Mouse (Mus musculus): Measurements from ENCODE around the gene Tada1. TPM values are rescaled to one million over a fixed set of nuclear protein-coding genes. Genes with fewer than 3 reads are reported as not detected.

Gene Tada1
- total and polyA plus RNA-seq, 2 experiments: 11.8 to 12.5 TPM

DNA sequence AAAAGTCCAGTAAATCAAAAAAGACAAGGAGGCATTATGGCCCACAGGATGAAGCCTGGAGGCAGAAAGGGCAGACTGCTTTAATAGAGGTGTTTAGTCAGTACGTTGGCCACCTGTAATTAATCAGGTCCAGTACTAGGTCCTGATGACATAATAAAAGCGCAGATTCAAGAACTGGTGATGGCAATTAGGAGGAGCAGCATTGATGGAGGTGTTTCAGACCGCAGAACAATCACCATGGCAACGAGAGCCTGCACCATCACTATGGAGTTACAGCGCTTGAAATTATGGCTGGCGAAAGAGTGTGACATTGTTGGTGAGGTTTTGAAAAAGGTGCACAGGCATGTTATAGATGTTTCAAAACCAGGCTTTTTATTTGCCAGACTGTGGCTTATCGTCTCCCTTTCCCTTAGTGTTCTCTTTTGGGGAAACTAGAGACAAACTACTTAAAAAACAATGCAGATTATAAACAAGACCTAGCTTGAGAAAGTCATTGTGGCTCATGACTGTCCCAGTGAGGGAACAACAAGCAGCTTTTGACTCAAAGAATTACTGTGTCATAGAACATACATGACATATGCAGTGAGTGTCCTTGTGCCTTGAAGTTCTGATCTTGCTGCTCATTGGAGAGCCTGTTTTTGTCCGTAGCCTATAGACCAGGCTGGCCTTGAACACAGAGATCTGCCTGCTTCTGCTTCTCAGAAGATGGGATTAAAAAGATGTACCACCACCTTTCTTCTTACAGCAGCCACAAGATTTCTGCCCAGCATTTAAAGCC, 34.4 kb upstream of the Tada1 start:
- no peak overlapping the region for H3K27ac ChIP-seq (replicated peaks; ENCODE audit: insufficient read depth, low read depth, low read length)
- H3K36me3 ChIP-seq (ENCODE audit: control insufficient read depth, insufficient read depth, low read length): no peaks in the 10 kb centered on the region
- no peaks in the 10 kb centered on the region for H3K27me3 ChIP-seq (ENCODE audit: control insufficient read depth, insufficient read depth, low read length)
- H3K79me2 ChIP-seq (ENCODE audit: control insufficient read depth, insufficient read depth, low read length): no peaks in the 10 kb centered on the region
- no peak overlapping the region for H3K9ac ChIP-seq (ENCODE audit: low read depth, low read length)
- no peak for DNase-seq (ENCODE audit: extremely low read depth, low read depth, low spot score)
- no peaks in the 10 kb centered on the region for H3K4me1 ChIP-seq (ENCODE audit: control insufficient read depth, insufficient read depth, low read length)
- WGBS: 84% methylated on average over 8 of the region's 8 CpGs
- TF ChIP-seq CTCF (IDR thresholded peaks at IDR 0.05; ENCODE audit: low read depth, low read length) (no peak), POLR2A (IDR thresholded peaks at IDR 0.05; ENCODE audit: extremely low read depth, insufficient read depth, low read length) (no peak)
- H3K4me3 ChIP-seq (ENCODE audit: insufficient read depth, low read depth, low read length): no peak overlapping the region

DNA sequence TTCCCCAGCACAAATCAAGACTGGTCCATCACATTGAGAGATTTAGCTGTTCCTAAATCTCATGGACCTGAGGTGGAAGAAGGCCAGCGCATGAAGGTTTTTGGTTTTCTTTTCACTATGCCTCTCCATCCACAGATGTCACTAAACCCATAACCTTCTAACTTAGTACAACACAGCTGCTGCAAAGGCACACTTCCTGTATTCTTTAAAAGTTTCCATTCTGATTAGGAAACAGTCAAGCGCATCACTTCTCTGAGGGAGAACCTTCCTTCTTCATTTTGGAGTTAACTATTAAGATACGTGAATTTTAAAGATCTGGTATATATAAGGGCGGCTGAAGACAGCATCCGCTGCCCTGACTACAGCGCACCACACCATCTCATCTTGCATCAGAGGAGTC, 33.3 kb upstream of the Tada1 start:
- peak; percentile 7 for DNase-seq (ENCODE audit: extremely low read depth, low read depth, low spot score)

DNA sequence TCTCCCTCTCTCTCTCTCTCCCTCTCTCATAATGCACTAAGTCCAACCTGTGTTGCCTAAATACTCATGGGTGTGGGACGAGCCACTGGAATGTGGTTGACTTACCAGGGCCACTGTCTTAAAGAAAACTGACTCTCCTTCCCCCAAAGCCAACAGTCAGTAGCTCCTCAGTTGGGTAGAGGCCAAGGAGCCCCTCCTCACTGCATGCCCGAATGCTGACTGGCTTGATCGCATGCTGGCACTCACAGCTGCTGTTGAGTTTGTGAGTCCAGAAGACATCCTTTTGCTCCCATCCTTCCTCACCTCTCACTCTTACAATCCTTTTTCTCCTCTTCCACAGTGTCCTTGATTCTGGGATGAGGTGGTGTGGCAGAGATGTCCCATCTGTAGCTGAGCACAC, 32.0 kb upstream of the Tada1 start:
- Histone ChIP-seq H3K27ac (replicated peaks; ENCODE audit: insufficient read depth, low read depth, low read length) (no peak overlapping the region), H3K79me2 (ENCODE audit: control insufficient read depth, insufficient read depth, low read length) (no peaks in the 10 kb centered on the region), H3K36me3 (ENCODE audit: control insufficient read depth, insufficient read depth, low read length) (no peaks in the 10 kb centered on the region), H3K9ac (ENCODE audit: low read depth, low read length) (no peak overlapping the region), H3K4me1 (ENCODE audit: control insufficient read depth, insufficient read depth, low read length) (no peaks in the 10 kb centered on the region), H3K27me3 (ENCODE audit: control insufficient read depth, insufficient read depth, low read length) (no peaks in the 10 kb centered on the region), H3K4me3 (ENCODE audit: insufficient read depth, low read depth, low read length) (no peak overlapping the region)
- DNase-seq (ENCODE audit: extremely low read depth, low read depth, low spot score): no peak
- TF ChIP-seq CTCF (IDR thresholded peaks at IDR 0.05; ENCODE audit: low read depth, low read length): no peak
- TF ChIP-seq POLR2A (IDR thresholded peaks at IDR 0.05; ENCODE audit: extremely low read depth, insufficient read depth, low read length): no peak
- WGBS: 82% methylated on average over 3 of the region's 3 CpGs

More for the DNA sequence above, 33.3 kb upstream of the Tada1 start:
- 85% methylated on average over 6 of the region's 6 CpGs for WGBS
- Histone ChIP-seq H3K9ac (ENCODE audit: low read depth, low read length) (no peak overlapping the region), H3K27me3 (ENCODE audit: control insufficient read depth, insufficient read depth, low read length) (no peaks in the 10 kb centered on the region), H3K36me3 (ENCODE audit: control insufficient read depth, insufficient read depth, low read length) (no peaks in the 10 kb centered on the region), H3K4me3 (ENCODE audit: insufficient read depth, low read depth, low read length) (no peak overlapping the region), H3K79me2 (ENCODE audit: control insufficient read depth, insufficient read depth, low read length) (no peaks in the 10 kb centered on the region), H3K27ac (replicated peaks; ENCODE audit: insufficient read depth, low read depth, low read length) (no peak overlapping the region), H3K4me1 (ENCODE audit: control insufficient read depth, insufficient read depth, low read length) (no peaks in the 10 kb centered on the region)
- TF ChIP-seq POLR2A (IDR thresholded peaks at IDR 0.05; ENCODE audit: extremely low read depth, insufficient read depth, low read length) (no peak), CTCF (IDR thresholded peaks at IDR 0.05; ENCODE audit: low read depth, low read length) (no peak)

DNA sequence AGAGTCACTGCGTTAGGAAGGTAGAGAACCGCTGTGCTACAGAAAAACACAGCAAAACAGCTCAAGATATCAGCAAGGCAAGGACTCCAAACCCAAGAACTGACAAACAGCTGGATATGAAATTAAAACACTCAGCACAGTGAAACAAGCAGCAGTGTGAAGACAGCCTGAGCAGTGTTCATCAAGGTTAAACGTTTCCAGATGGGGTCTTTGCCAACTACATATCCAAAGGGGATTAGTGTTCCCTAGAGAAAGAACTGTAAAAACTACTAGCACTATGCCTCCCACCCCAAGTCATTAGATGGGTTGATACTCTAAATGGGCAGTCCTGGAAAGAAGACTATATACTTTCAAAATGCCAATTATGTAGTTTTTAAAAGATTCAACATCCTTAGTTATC, 29.6 kb upstream of the Tada1 start:
- 86% methylated on average over 3 of the region's 3 CpGs for WGBS
- H3K9ac ChIP-seq (ENCODE audit: low read depth, low read length): no peak overlapping the region
- no peak for DNase-seq (ENCODE audit: extremely low read depth, low read depth, low spot score)
- H3K4me1 ChIP-seq (ENCODE audit: control insufficient read depth, insufficient read depth, low read length): no peaks in the 10 kb centered on the region
- TF ChIP-seq POLR2A (IDR thresholded peaks at IDR 0.05; ENCODE audit: extremely low read depth, insufficient read depth, low read length) (no peak), CTCF (IDR thresholded peaks at IDR 0.05; ENCODE audit: low read depth, low read length) (no peak)
- no peak overlapping the region for H3K27ac ChIP-seq (replicated peaks; ENCODE audit: insufficient read depth, low read depth, low read length)
- H3K4me3 ChIP-seq (ENCODE audit: insufficient read depth, low read depth, low read length): no peak overlapping the region
- no peaks in the 10 kb centered on the region for H3K36me3 ChIP-seq (ENCODE audit: control insufficient read depth, insufficient read depth, low read length)
- no peaks in the 10 kb centered on the region for H3K27me3 ChIP-seq (ENCODE audit: control insufficient read depth, insufficient read depth, low read length)
- H3K79me2 ChIP-seq (ENCODE audit: control insufficient read depth, insufficient read depth, low read length): no peaks in the 10 kb centered on the region

DNA sequence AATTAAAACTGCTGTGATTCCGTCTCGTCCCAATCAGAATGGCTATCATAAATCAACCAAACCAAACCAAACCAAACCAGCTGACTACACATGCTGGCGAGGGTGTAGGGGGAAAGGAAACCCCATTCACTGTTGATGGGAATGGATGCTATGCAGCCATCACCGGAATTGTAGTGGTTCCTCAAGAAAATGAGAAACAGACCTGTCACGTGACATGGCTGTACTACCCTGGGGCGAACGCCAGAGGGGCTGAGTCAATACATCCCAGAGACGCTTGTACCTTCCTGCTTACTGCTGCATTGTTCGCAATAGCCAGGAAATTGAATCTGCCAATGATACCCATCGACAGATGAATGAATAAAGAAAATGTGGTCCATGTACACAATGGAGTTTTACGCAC, 29.1 kb upstream of the Tada1 start:
- Histone ChIP-seq H3K4me1 (ENCODE audit: control insufficient read depth, insufficient read depth, low read length) (no peaks in the 10 kb centered on the region), H3K27ac (replicated peaks; ENCODE audit: insufficient read depth, low read depth, low read length) (no peak overlapping the region), H3K9ac (ENCODE audit: low read depth, low read length) (no peak overlapping the region), H3K36me3 (ENCODE audit: control insufficient read depth, insufficient read depth, low read length) (no peaks in the 10 kb centered on the region), H3K4me3 (ENCODE audit: insufficient read depth, low read depth, low read length) (no peak overlapping the region), H3K27me3 (ENCODE audit: control insufficient read depth, insufficient read depth, low read length) (no peaks in the 10 kb centered on the region), H3K79me2 (ENCODE audit: control insufficient read depth, insufficient read depth, low read length) (no peaks in the 10 kb centered on the region)
- no peak for DNase-seq (ENCODE audit: extremely low read depth, low read depth, low spot score)
- no peak for TF ChIP-seq POLR2A (IDR thresholded peaks at IDR 0.05; ENCODE audit: extremely low read depth, insufficient read depth, low read length)
- TF ChIP-seq CTCF (IDR thresholded peaks at IDR 0.05; ENCODE audit: low read depth, low read length): no peak
- 83% methylated on average over 11 of the region's 11 CpGs for WGBS

DNA sequence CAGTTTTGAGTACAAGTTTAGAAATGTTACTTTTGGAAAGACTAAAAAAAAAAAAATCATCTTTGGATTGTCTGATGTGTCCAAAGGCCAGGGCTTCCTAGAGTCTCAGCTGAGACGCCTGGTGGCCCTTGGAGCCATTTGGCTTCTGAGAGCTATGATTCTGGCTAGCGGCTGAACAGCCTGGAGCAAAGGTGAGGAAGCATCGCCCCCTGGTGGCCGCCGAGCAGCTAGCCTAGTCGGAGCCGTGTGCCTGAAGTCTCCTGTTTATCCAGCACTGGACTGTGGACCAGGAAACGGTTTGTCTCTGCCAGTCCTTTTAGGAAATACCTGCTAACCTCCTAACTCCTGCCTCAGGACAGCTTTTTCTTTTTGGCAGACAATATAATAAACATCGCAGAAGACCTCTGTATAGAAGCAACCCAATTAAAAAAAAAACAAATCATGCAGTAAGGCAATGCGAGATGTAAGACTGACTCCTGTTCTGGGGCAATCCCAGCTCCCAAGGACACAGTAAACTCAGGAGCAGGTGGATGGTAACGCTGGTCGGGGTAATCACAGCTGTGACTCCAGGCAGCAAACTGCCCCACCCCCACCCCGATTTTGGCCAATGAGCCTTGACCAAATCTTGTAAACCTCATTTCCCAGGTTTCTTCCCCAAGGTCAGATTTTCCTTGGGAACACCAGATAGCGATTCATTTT, 18.6 kb upstream of the Tada1 start:
- WGBS: 14% methylated on average over 14 of the region's 14 CpGs
- peak; percentile 83 for DNase-seq (ENCODE audit: extremely low read depth, low read depth, low spot score)
- no peak overlapping the region for H3K4me3 ChIP-seq (ENCODE audit: insufficient read depth, low read depth, low read length)
- H3K27ac ChIP-seq (replicated peaks; ENCODE audit: insufficient read depth, low read depth, low read length): no peak overlapping the region
- no peaks in the 10 kb centered on the region for H3K27me3 ChIP-seq (ENCODE audit: control insufficient read depth, insufficient read depth, low read length)
- no peaks in the 10 kb centered on the region for H3K79me2 ChIP-seq (ENCODE audit: control insufficient read depth, insufficient read depth, low read length)
- 0 out of 2 replicates have a peak, but pooled peaks cover 2% of the 10 kb centered on the region for H3K4me1 ChIP-seq (ENCODE audit: control insufficient read depth, insufficient read depth, low read length)
- no peak overlapping the region for H3K9ac ChIP-seq (ENCODE audit: low read depth, low read length)
- TF ChIP-seq POLR2A (IDR thresholded peaks at IDR 0.05; ENCODE audit: extremely low read depth, insufficient read depth, low read length) (no peak), CTCF (IDR thresholded peaks at IDR 0.05; ENCODE audit: low read depth, low read length) (peak; percentile 97)
- no peaks in the 10 kb centered on the region for H3K36me3 ChIP-seq (ENCODE audit: control insufficient read depth, insufficient read depth, low read length)
